16 mouse cellular contexts compared by ENCODE assay signal in genomic region chr17:46832981-46833305, GRCm38 (mm10). TPM values are rescaled to one million over a fixed set of nuclear protein-coding genes. Genes with fewer than 3 reads are reported as not detected.
A peak's percentile ranks its signal among the peaks of the same experiment; 100 is the strongest.
DNase-seq lines count a peak whose midpoint lies in the region; ATAC-seq and TF ChIP-seq lines count a peak whose summit lies in the region.
"Had no signal": no experiment of that assay in that cellular context is flagged by ENCODE, and none has a peak within 500 bp of the region (broad histone marks: within the 10 kb centered on the region; RNA-seq: fewer than 3 reads in every experiment).

No protein-coding gene starts in this region.

- no peak for ATAC-seq in kidney, postnatal 0 days (replicated peaks; ENCODE audit: low FRiP score, low read depth)
- peak; percentile 66 for ATAC-seq in megakaryocyte-erythroid progenitor cell, adult 5-6 weeks (replicated peaks; ENCODE audit: low FRiP score, low TSS enrichment, poor library complexity, severe bottlenecking)
- ATAC-seq: forebrain, embryonic 16.5 days had no signal

- H3K36me3 ChIP-seq in kidney, postnatal 0 days (ENCODE audit: insufficient read depth, low read length): no peaks in the 10 kb centered on the region

- no peak for TF ChIP-seq POLR2A in cortical plate, adult 2 months (IDR thresholded peaks at IDR 0.05; ENCODE audit: extremely low read depth, insufficient read depth, low read length)

- no peaks in the 10 kb centered on the region for H3K27me3 ChIP-seq in kidney, postnatal 0 days (ENCODE audit: insufficient read depth, low read length)
- H3K27me3 ChIP-seq: embryonic facial prominence, embryonic 13.5 days; forebrain, embryonic 12.5 days; heart, embryonic 12.5 days had no signal

- peak overlapping the region; percentile 77; the same call in 1 of the 2 replicates for H3K27ac ChIP-seq in kidney, postnatal 0 days
- peak overlapping the region; percentile 72; the same call in 1 of the 2 replicates for H3K27ac ChIP-seq in cortical plate, adult 2 months (ENCODE audit: insufficient read depth, low read length)
- H3K27ac ChIP-seq: embryonic facial prominence, embryonic 13.5 days; forebrain, embryonic 12.5 days; hindbrain, embryonic 10.5 days; hindbrain, embryonic 14.5 days had no signal

- no peak overlapping the region for H3K4me3 ChIP-seq in kidney, postnatal 0 days (replicated peaks; ENCODE audit: low read depth, low read length)
- H3K4me3 ChIP-seq in cortical plate, adult 2 months (ENCODE audit: insufficient read depth, low read length): no peak overlapping the region
- H3K4me3 ChIP-seq: embryonic facial prominence, embryonic 13.5 days; forebrain, embryonic 12.5 days; heart, embryonic 12.5 days; hindbrain, embryonic 10.5 days had no signal

- no peak for DNase-seq in kidney, postnatal 0 days (ENCODE audit: low spot score)
- no peak for DNase-seq in kidney, postnatal 36 days
- no peak for DNase-seq in frontal cortex, postnatal 10 days (ENCODE audit: low spot score in 2 of 2)
- no peak for DNase-seq in adrenal gland, postnatal 36 days
- DNase-seq: adrenal gland, adult 2 months; adrenal gland, postnatal 25 days; cerebellum, adult 11 months; cerebellum, adult 8-10 months had no signal

- H3K4me2 ChIP-seq in kidney, postnatal 0 days (ENCODE audit: low read length): no peak overlapping the region
- H3K4me2 ChIP-seq: embryonic facial prominence, embryonic 13.5 days; forebrain, embryonic 12.5 days; heart, embryonic 12.5 days; hindbrain, embryonic 14.5 days had no signal

- no peak overlapping the region for H3K9ac ChIP-seq in kidney, postnatal 0 days (ENCODE audit: low read depth, low read length)
- H3K9ac ChIP-seq: forebrain, embryonic 12.5 days; heart, embryonic 12.5 days; hindbrain, embryonic 14.5 days had no signal

- H3K9me3 ChIP-seq in kidney, postnatal 0 days (replicated peaks; ENCODE audit: low read length): no peaks in the 10 kb centered on the region
- H3K9me3 ChIP-seq: embryonic facial prominence, embryonic 13.5 days; forebrain, embryonic 12.5 days; heart, embryonic 12.5 days; hindbrain, embryonic 10.5 days had no signal

- peaks cover 8% of the 10 kb centered on the region for H3K4me1 ChIP-seq in kidney, postnatal 0 days (replicated peaks; ENCODE audit: insufficient read depth, low read length)
- H3K4me1 ChIP-seq in cortical plate, adult 2 months (ENCODE audit: control insufficient read depth, insufficient read depth, low read length): peaks cover 6% of the 10 kb centered on the region; the same call in 1 of the 2 replicates
- H3K4me1 ChIP-seq: heart, embryonic 12.5 days; hindbrain, embryonic 10.5 days had no signal

- TF ChIP-seq CTCF in kidney, postnatal 0 days (IDR thresholded peaks at IDR 0.05; ENCODE audit: low read depth): no peak
- no peak for TF ChIP-seq CTCF in cortical plate, adult 2 months (IDR thresholded peaks at IDR 0.05; ENCODE audit: extremely low read depth, insufficient read depth, low read length)

- 87% methylated on average over 4 of the region's 4 CpGs for WGBS in kidney, postnatal 0 days

RNA-seq across cellular contexts. Expression of gene Bicral, which starts 25.3 kb away (rescaled TPM):
- polyA plus RNA-seq in kidney, postnatal 0 days (2015; fragmentation: Nextera tagmentation; extraction: Ambion mirVana): 2.9 and 4.1 TPM in 2 replicates
- polyA plus RNA-seq in cortical plate, adult 2 months (2012; rRNA removed): 33.1 and 33.9 TPM in 2 replicates
- 24.6 and 28.7 TPM in 2 replicates for total RNA-seq in megakaryocyte-erythroid progenitor cell, adult 5-6 weeks (2014; fragmentation: Nextera tagmentation)
- total RNA-seq in megakaryocyte-erythroid progenitor cell, adult 5-6 weeks (2017): 10.4 and 16.5 TPM in 2 replicates
- 10 to 100 TPM; 23.0 to 24.3 TPM for total RNA-seq in adrenal gland, postnatal 36 days (2021)

RNA-seq across cellular contexts. Expression of gene Rpl7l1, which starts 50.5 kb away (rescaled TPM):
- polyA plus RNA-seq in kidney, postnatal 0 days (2015; fragmentation: Nextera tagmentation; extraction: Ambion mirVana): 138 and 147 TPM in 2 replicates
- polyA plus RNA-seq in cortical plate, adult 2 months (2012; rRNA removed): 43.6 and 48.0 TPM in 2 replicates
- 90.3 and 93.8 TPM in 2 replicates for total RNA-seq in megakaryocyte-erythroid progenitor cell, adult 5-6 weeks (2014; fragmentation: Nextera tagmentation)
- total RNA-seq in megakaryocyte-erythroid progenitor cell, adult 5-6 weeks (2017): 201 and 239 TPM in 2 replicates
- total RNA-seq in adrenal gland, postnatal 36 days (2021): 10 to 100 TPM; 89.0 to 97.3 TPM

RNA-seq across cellular contexts. Expression of gene Tbcc, which starts 57.5 kb away (rescaled TPM):
- 58.2 and 71.4 TPM in 2 replicates for polyA plus RNA-seq in kidney, postnatal 0 days (2015; fragmentation: Nextera tagmentation; extraction: Ambion mirVana)
- polyA plus RNA-seq in cortical plate, adult 2 months (2012; rRNA removed): 25.6 and 26.1 TPM in 2 replicates
- 19.3 and 20.4 TPM in 2 replicates for total RNA-seq in megakaryocyte-erythroid progenitor cell, adult 5-6 weeks (2014; fragmentation: Nextera tagmentation)
- 10.9 and 13.3 TPM in 2 replicates for total RNA-seq in megakaryocyte-erythroid progenitor cell, adult 5-6 weeks (2017)
- total RNA-seq in adrenal gland, postnatal 36 days (2021): 10 to 100 TPM; 20.9 to 21.9 TPM
